Mouse (Mus musculus) forebrain, embryonic 11.5 days (tissue): ENCODE results near the gene Npas2. TPM values are rescaled to one million over a fixed set of nuclear protein-coding genes. Genes with fewer than 3 reads are reported as not detected.

Experiments used
- ATAC-seq: fragments of 200-750 bp; cut with Nextera tagmentation; replicated peaks from 2 replicates; pipeline ENCODE4 v1.8.0; 2017; ENCODE audit warnings: moderate TSS enrichment; ENCODE audit not compliant: low FRiP score
- DNase-seq: peaks from one replicate; pipeline ENCODE4 v3.0.0-alpha.2; 2017; ENCODE audit warnings: low spot score
- H3K27ac ChIP-seq: fragments of 300-500 bp; sonication (generic); 2 replicates; pipeline ENCODE4 v1.5.1; 2014; ENCODE audit warnings: low read depth, low read length
- H3K27me3 ChIP-seq: fragments of 300-500 bp; sonication (generic); 2 replicates; pipeline ENCODE4 v1.6.1; 2014; ENCODE audit warnings: mild to moderate bottlenecking, low read length, mixed read lengths; ENCODE audit not compliant: control insufficient read depth, insufficient read depth
- H3K36me3 ChIP-seq: fragments of 300-500 bp; sonication (generic); 2 replicates; pipeline ENCODE4 v1.6.1; 2014; ENCODE audit warnings: mild to moderate bottlenecking, low read length, moderate library complexity, mixed read lengths; ENCODE audit not compliant: control insufficient read depth, insufficient read depth
- H3K4me1 ChIP-seq: fragments of 300-500 bp; sonication (generic); replicated peaks from 2 replicates; pipeline ENCODE4 v1.6.1; 2014; ENCODE audit warnings: low read length, mixed read lengths; ENCODE audit not compliant: control insufficient read depth, insufficient read depth
- H3K4me2 ChIP-seq: fragments of 300-500 bp; sonication (generic); 2 replicates; pipeline ENCODE4 v1.6.1; 2014; ENCODE audit warnings: low read depth, mild to moderate bottlenecking, low read length, moderate library complexity, mixed read lengths; ENCODE audit not compliant: severe bottlenecking
- H3K4me3 ChIP-seq: fragments of 300-500 bp; sonication (generic); 2 replicates; pipeline ENCODE4 v1.5.1; 2014; ENCODE audit warnings: low read depth, low read length
- H3K9ac ChIP-seq: fragments of 300-500 bp; sonication (generic); 2 replicates; pipeline ENCODE4 v1.6.1; 2014; ENCODE audit warnings: low read length
- H3K9me3 ChIP-seq: fragments of 300-500 bp; sonication (generic); 2 replicates; pipeline ENCODE4 v1.6.1; 2016; ENCODE audit warnings: low read length, mixed read lengths; ENCODE audit not compliant: control insufficient read depth
- WGBS: fragments of 180-500 bp; shearing (Covaris S2); extraction: QIAGEN DNeasy Blood & Tissue Kit; methylation state at CpG from one replicate; pipeline ENCODE4 v1.1.7; 2014; 5-methylcytosine and 5-hydroxymethylcytosine counted together
- polyA plus RNA-seq: library from polyadenylated mRNA; unstranded; fragments of >200 nt; fragmentation: Nextera tagmentation; extraction: Ambion mirVana; gene quantifications from 2 replicates; pipeline ENCODE4 v1.2.1, GENCODE M21; 2014

Gene Npas2
- polyA plus RNA-seq, 1 experiment from 2014 or later: not detected

DNA sequence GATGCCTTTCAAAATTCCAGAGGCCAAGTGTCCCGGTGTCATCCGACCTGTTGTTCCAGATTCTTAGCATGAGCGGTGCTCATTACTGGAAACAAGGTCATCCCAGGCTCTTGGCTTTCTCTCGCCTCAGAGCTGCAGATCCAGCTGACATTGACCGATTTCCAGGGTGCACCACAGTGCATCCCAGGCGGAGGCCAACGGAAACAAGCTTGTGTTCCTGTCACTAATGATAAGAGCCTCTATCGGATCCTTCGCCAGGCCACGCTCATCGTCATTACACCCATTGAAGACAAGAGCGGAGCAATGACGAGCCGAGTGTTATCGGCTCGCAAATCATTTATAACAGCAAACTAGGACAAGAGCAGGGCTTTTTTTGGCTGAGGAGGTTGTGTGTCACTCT is 91.3 kb downstream of the Npas2 start:
- no peak for DNase-seq
- H3K27ac ChIP-seq: no peak overlapping the region
- no peak for ATAC-seq
- no peaks in the 10 kb centered on the region for H3K9me3 ChIP-seq
- H3K36me3 ChIP-seq: no peaks in the 10 kb centered on the region
- no peak overlapping the region for H3K9ac ChIP-seq
- no peaks in the 10 kb centered on the region for H3K4me1 ChIP-seq
- no peak overlapping the region for H3K4me2 ChIP-seq
- WGBS: 91% methylated on average over 16 of the region's 16 CpGs
- H3K27me3 ChIP-seq: no peaks in the 10 kb centered on the region
- H3K4me3 ChIP-seq: no peak overlapping the region

DNA sequence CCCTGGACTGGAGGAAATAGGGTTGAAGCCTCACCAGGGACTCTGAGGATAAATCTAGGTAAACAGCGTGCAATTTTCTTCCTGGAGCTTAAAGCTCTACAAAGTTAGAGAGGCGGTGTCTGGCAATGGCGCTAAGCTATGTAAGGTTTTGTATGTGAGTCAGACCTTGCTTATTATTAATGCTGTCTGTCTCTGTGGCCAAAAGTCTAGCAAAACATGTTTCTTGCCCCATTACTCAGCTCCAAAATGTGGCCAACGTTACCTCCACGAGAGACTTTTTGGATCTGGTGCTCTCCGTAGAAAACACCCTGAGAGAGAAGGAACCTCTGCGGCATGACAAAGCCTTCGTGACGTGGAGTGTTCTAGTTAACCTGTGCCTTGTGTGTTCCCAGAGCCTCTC is 93.5 kb downstream of the Npas2 start:
- Histone ChIP-seq H3K4me3 (no peak overlapping the region), H3K27me3 (no peaks in the 10 kb centered on the region), H3K4me2 (no peak overlapping the region), H3K36me3 (no peaks in the 10 kb centered on the region), H3K9ac (no peak overlapping the region), H3K9me3 (no peaks in the 10 kb centered on the region), H3K27ac (no peak overlapping the region), H3K4me1 (no peaks in the 10 kb centered on the region)
- no peak for DNase-seq
- ATAC-seq: no peak
- 94% methylated on average over 9 of the region's 9 CpGs for WGBS

DNA sequence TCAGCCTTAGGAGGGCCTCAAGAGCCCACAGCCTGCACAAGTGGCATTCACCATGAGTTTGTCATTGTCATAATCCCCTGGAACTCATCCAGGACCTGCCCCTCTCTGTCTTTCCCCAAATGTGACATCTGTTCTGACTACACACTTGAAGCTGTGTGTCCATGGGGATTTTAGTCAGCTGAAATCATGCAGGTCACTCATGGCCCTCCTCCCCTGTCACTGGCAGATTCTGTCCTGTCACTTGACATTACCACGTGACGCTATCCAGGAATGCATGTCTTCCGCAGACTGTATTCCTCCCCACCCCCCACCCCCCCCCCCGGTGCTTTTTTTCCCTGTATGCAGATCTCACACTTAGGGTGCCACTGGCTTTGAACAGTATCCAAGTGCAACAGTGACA is 94.3 kb downstream of the Npas2 start:
- no peaks in the 10 kb centered on the region for H3K27me3 ChIP-seq
- no peak overlapping the region for H3K27ac ChIP-seq
- H3K9me3 ChIP-seq: no peaks in the 10 kb centered on the region
- H3K4me1 ChIP-seq: no peaks in the 10 kb centered on the region
- no peak overlapping the region for H3K4me3 ChIP-seq
- ATAC-seq (no peak), DNase-seq (no peak)
- 94% methylated on average over 4 of the region's 4 CpGs for WGBS
- no peak overlapping the region for H3K4me2 ChIP-seq
- H3K36me3 ChIP-seq: no peaks in the 10 kb centered on the region
- H3K9ac ChIP-seq: no peak overlapping the region

DNA sequence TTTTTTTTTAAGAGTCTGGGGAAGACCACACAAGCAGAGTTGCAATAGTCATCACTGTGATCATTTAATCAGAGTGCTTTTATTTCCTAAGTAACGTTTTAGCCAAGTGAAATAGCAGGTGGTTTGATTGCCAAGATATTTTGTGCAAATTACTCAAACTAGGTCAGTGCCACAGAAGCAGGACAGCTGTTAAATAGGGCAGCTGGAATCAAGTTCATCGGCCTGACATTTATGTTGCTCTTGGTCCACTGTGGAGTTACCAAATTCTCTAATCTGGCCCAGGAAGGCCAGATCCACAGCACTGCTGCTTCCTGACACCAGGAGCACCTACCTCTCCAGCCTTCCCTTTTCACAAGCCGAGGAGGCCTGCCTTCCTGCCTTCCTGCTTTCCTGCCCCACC is 94.9 kb downstream of the Npas2 start:
- no peaks in the 10 kb centered on the region for H3K36me3 ChIP-seq
- no peak overlapping the region for H3K4me2 ChIP-seq
- H3K9me3 ChIP-seq: no peaks in the 10 kb centered on the region
- no peak overlapping the region for H3K9ac ChIP-seq
- no peaks in the 10 kb centered on the region for H3K4me1 ChIP-seq
- DNase-seq (no peak), ATAC-seq (no peak)
- no peaks in the 10 kb centered on the region for H3K27me3 ChIP-seq
- H3K4me3 ChIP-seq: no peak overlapping the region
- 77% methylated on average over 3 of the region's 3 CpGs for WGBS
- no peak overlapping the region for H3K27ac ChIP-seq

DNA sequence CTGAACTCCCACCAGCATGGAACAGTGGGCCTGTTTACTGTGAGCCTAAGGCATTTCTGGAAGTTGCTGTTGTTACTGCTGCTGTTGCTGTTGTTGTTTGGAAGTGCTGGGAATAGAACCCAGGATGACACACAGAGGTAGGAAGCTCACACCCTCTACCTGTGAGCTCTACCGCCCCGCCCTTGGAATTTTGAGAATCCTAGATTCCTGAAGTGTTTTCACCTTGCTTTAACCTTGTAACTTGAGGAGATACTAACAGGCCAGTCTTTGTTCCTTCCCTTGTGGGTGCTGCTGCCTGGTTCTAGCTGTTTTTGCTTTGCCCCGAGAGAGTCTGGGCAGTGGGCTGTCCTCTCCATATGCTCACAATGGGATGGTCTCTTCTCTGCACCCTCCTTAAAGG is 98.5 kb downstream of the Npas2 start:
- Histone ChIP-seq H3K27ac (no peak overlapping the region), H3K4me3 (no peak overlapping the region)
- WGBS: 76% methylated on average over 3 of the region's 3 CpGs

DNA sequence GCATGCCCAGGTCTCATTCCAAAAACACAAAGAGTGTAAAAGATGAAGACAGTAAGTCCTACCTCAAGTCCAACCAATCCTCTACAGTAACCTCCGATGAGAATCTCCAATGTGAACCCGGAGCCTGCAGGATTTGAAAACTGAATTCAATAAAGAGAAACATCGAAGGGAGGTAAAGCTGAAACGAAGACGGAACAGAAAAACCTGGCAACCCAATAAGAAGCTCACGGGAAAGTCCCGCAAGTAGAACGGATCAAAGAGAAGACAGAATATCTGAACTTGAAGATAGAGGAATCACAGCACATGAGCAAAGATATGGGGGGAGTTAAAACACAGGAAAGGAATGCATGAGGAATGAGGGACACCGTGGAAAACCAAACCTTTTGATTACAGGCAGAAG is 104.8 kb downstream of the Npas2 start:
- H3K4me3 ChIP-seq: no peak overlapping the region
- H3K27me3 ChIP-seq: no peaks in the 10 kb centered on the region
- H3K36me3 ChIP-seq: no peaks in the 10 kb centered on the region
- 94% methylated on average over 9 of the region's 9 CpGs for WGBS
- DNase-seq (no peak), ATAC-seq (no peak)
- H3K4me2 ChIP-seq: no peak overlapping the region
- no peaks in the 10 kb centered on the region for H3K4me1 ChIP-seq
- no peak overlapping the region for H3K9ac ChIP-seq
- H3K9me3 ChIP-seq: no peaks in the 10 kb centered on the region
- H3K27ac ChIP-seq: no peak overlapping the region

More for the DNA sequence above, 98.5 kb downstream of the Npas2 start:
- Histone ChIP-seq H3K36me3 (no peaks in the 10 kb centered on the region), H3K27me3 (no peaks in the 10 kb centered on the region), H3K4me1 (no peaks in the 10 kb centered on the region), H3K9ac (no peak overlapping the region), H3K4me2 (no peak overlapping the region), H3K9me3 (no peaks in the 10 kb centered on the region)
- DNase-seq (no peak), ATAC-seq (no peak)

DNA sequence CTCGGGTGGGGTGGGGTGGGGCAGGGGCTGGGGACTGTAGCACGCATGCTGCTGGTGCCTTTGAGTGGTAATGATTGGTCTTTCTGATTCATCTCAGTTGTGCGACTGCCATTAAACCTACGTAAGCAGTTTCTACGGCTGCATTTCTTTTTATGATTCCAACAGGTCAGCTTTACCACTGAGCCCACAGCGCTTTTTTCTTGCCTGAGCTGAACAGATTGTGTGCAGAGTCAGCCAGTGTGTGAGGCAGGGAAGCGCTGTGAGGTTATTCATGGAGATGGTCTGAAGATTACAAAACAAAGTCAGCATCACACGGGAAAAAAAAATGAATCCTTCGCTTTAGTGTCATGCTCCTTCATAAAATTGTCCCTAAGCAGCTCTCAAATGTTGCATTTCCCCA is 106.7 kb downstream of the Npas2 start:
- no peak overlapping the region for H3K4me3 ChIP-seq
- H3K4me1 ChIP-seq: no peaks in the 10 kb centered on the region
- no peak for DNase-seq
- no peak for ATAC-seq
- no peak overlapping the region for H3K27ac ChIP-seq
- no peak overlapping the region for H3K9ac ChIP-seq
- H3K27me3 ChIP-seq: no peaks in the 10 kb centered on the region
- H3K9me3 ChIP-seq: no peaks in the 10 kb centered on the region
- WGBS: 93% methylated on average over 9 of the region's 9 CpGs
- no peak overlapping the region for H3K4me2 ChIP-seq
- no peaks in the 10 kb centered on the region for H3K36me3 ChIP-seq

DNA sequence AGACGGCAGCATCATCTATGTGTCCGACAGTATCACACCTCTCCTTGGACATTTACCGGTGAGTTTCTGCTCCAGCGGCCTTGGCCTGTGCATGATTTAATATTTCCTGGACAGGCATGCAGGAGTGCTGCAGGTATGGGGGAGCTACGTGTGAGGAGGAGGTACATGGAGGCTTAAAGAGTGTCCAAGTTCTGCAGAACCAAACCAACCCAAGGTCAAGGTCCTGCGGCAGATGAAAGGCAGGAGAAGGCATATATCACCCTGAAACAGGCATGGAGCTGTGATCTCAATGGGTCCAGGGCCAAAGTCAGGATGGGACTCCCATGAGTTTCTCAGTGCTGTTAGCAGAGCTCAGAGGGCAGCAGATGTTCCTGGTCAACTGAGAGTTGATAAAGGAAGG is 107.1 kb downstream of the Npas2 start:
- no peak for ATAC-seq
- Histone ChIP-seq H3K4me3 (no peak overlapping the region), H3K9me3 (no peaks in the 10 kb centered on the region), H3K27ac (no peak overlapping the region), H3K4me2 (no peak overlapping the region), H3K4me1 (no peaks in the 10 kb centered on the region), H3K9ac (no peak overlapping the region), H3K27me3 (no peaks in the 10 kb centered on the region), H3K36me3 (no peaks in the 10 kb centered on the region)
- WGBS: 93% methylated on average over 6 of the region's 6 CpGs
- DNase-seq: no peak

DNA sequence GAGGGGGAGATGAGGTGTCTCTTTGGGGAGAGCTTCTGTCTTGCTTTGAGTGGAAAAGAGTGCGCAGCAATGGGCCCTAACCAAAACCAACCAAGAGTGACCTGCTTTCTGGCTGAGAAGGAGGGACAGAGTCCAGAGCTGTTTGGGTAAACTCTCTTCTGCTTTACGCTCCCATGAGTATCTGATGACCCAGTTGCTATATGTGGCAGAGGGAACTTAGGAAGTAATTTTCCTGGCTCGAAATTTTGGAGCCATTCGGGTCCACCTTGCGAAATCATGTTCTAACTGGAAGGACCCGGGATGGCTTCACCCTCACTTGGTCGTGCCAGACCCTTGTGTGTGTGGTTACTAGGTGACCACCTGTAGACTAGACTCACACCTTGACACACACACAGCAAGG is 108.7 kb downstream of the Npas2 start:
- Histone ChIP-seq H3K9me3 (no peaks in the 10 kb centered on the region), H3K4me3 (no peak overlapping the region), H3K36me3 (no peaks in the 10 kb centered on the region), H3K9ac (no peak overlapping the region), H3K4me1 (no peaks in the 10 kb centered on the region), H3K27me3 (no peaks in the 10 kb centered on the region), H3K4me2 (no peak overlapping the region), H3K27ac (no peak overlapping the region)
- ATAC-seq: no peak
- 90% methylated on average over 7 of the region's 7 CpGs for WGBS
- no peak for DNase-seq
